Mouse (Mus musculus) midbrain, embryonic 13.5 days (tissue): Measurements from ENCODE around the gene Cd300ld5. TPM values are rescaled to one million over a fixed set of nuclear protein-coding genes. Genes with fewer than 3 reads are reported as not detected.
"Not testable (repeated sequence)": the region's sequence is repeated elsewhere in the genome, so short reads cannot be mapped to it uniquely, and the experiment has no call there.

Experiments
- ATAC-seq: fragments of 200-750 bp; cut with Nextera tagmentation; 2 replicates; pipeline ENCODE4 v1.8.0; 2017; ENCODE audit warnings: mild to moderate bottlenecking, moderate TSS enrichment, moderate library complexity
- H3K27ac ChIP-seq: fragments of 300-500 bp; sonication (generic); 2 replicates; pipeline ENCODE4 v1.5.1; 2015; ENCODE audit warnings: inconsistent platforms, mild to moderate bottlenecking, moderate library complexity
- H3K27me3 ChIP-seq: fragments of 300-500 bp; sonication (generic); 2 replicates; pipeline ENCODE4 v1.6.1; 2015; ENCODE audit warnings: mild to moderate bottlenecking, inconsistent platforms
- H3K36me3 ChIP-seq: fragments of 300-500 bp; sonication (generic); 2 replicates; pipeline ENCODE4 v1.6.1; 2015; ENCODE audit warnings: mild to moderate bottlenecking, inconsistent platforms
- H3K4me1 ChIP-seq: fragments of 300-500 bp; sonication (generic); replicated peaks from 2 replicates; pipeline ENCODE4 v1.6.1; 2015; ENCODE audit warnings: inconsistent platforms
- H3K4me2 ChIP-seq: fragments of 300-500 bp; sonication (generic); replicated peaks from 2 replicates; pipeline ENCODE4 v1.6.1; 2015; ENCODE audit warnings: moderate library complexity, mild to moderate bottlenecking, inconsistent platforms
- H3K4me3 ChIP-seq: fragments of 300-500 bp; sonication (generic); replicated peaks from 2 replicates; pipeline ENCODE4 v1.5.1; 2015; ENCODE audit warnings: mild to moderate bottlenecking, inconsistent platforms
- H3K9ac ChIP-seq: fragments of 300-500 bp; sonication (generic); replicated peaks from 2 replicates; pipeline ENCODE4 v1.6.1; 2015; ENCODE audit warnings: mild to moderate bottlenecking, inconsistent platforms
- H3K9me3 ChIP-seq: fragments of 300-500 bp; sonication (generic); 2 replicates; pipeline ENCODE4 v1.6.1; 2016; ENCODE audit warnings: mild to moderate bottlenecking, inconsistent platforms
- WGBS: fragments of 180-500 bp; shearing (Covaris S2); methylation state at CpG from one replicate; pipeline ENCODE4 v1.1.7; 2015; 5-methylcytosine and 5-hydroxymethylcytosine counted together
- polyA plus RNA-seq: library from polyadenylated mRNA; unstranded; fragments of >200 nt; fragmentation: Nextera tagmentation; extraction: Ambion mirVana; gene quantifications from 2 replicates; pipeline ENCODE4 v1.2.1, GENCODE M21; 2015

Cd300ld5 gene
- polyA plus RNA-seq, 1 experiment from 2014 or later = not detected

- ATAC-seq, H3K36me3 ChIP-seq: not testable (repeated sequence)
These were observed 10.7 kb downstream of the Cd300ld5 start, which contains the start of gene Cd300ld4 for GRCm38 (mm10) chr11:115026912-115027311. TSS of gene Cd300ld4 (minus strand) at chr11:115027012.

GRCm38 (mm10) chr11:115016093-115016492 lies 21.5 kb downstream of the Cd300ld5 start, which contains the start of gene Cd300ld2:
TSS of gene Cd300ld2 (minus strand) at chr11:115016193.
- H3K9ac ChIP-seq, H3K4me1 ChIP-seq, ATAC-seq, H3K36me3 ChIP-seq, H3K27me3 ChIP-seq, H3K9me3 ChIP-seq, H3K4me3 ChIP-seq, H3K4me2 ChIP-seq, H3K27ac ChIP-seq: not testable (repeated sequence)
- no CpG with 5 or more reads among the region's 7 CpGs for WGBS

More at GRCm38 (mm10) chr11:115026912-115027311, 10.7 kb downstream of the Cd300ld5 start, which contains the start of gene Cd300ld4:
- H3K4me3 ChIP-seq, H3K9me3 ChIP-seq, H3K4me2 ChIP-seq, H3K4me1 ChIP-seq, H3K27me3 ChIP-seq, H3K9ac ChIP-seq, H3K27ac ChIP-seq: not testable (repeated sequence)
- WGBS = no CpG with 5 or more reads among the region's 6 CpGs

GRCm38 (mm10) chr11:115004070-115004469 lies 33.5 kb downstream of the Cd300ld5 start:
- H3K27ac ChIP-seq = no peak overlapping the region
- H3K4me1 ChIP-seq = no peaks in the 10 kb centered on the region
- no peak for ATAC-seq
- no peaks in the 10 kb centered on the region for H3K9me3 ChIP-seq
- no peaks in the 10 kb centered on the region for H3K27me3 ChIP-seq
- 85% methylated on average over 5 of the region's 5 CpGs for WGBS
- no peak overlapping the region for H3K4me3 ChIP-seq
- no peaks in the 10 kb centered on the region for H3K36me3 ChIP-seq
- no peak overlapping the region for H3K4me2 ChIP-seq
- H3K9ac ChIP-seq = no peak overlapping the region

GRCm38 (mm10) chr11:115001474-115002040 lies 36.0 kb downstream of the Cd300ld5 start, which contains the start of gene Cd300c2:
TSS of gene Cd300c2 (minus strand) at chr11:115001880.
- H3K9me3 ChIP-seq = no peaks in the 10 kb centered on the region
- no peak within 1 kb of the TSS for H3K4me3 ChIP-seq
- no peak within 1 kb of the TSS for H3K4me2 ChIP-seq
- H3K27ac ChIP-seq = no peak within 1 kb of the TSS
- no peak within 1 kb of the TSS for H3K9ac ChIP-seq
- ATAC-seq = no peak
- 87% methylated on average over 7 of the region's 7 CpGs for WGBS
- no peaks in the 10 kb centered on the region for H3K36me3 ChIP-seq
- no peaks in the 10 kb centered on the region for H3K4me1 ChIP-seq
- H3K27me3 ChIP-seq = no peaks in the 10 kb centered on the region

- no peaks in the 10 kb centered on the region for H3K4me1 ChIP-seq
- H3K4me3 ChIP-seq = no peak within 1 kb of the TSS
- no peaks in the 10 kb centered on the region for H3K9me3 ChIP-seq
- 79% methylated on average over 4 of the region's 4 CpGs for WGBS
- no peak for ATAC-seq
- H3K36me3 ChIP-seq = no peaks in the 10 kb centered on the region
- H3K27ac ChIP-seq = no peak within 1 kb of the TSS
- H3K9ac ChIP-seq = no peak within 1 kb of the TSS
- H3K27me3 ChIP-seq = no peaks in the 10 kb centered on the region
- H3K4me2 ChIP-seq = no peak within 1 kb of the TSS
These were observed 47.8 kb downstream of the Cd300ld5 start, which contains the start of gene Cd300ld for GRCm38 (mm10) chr11:114989793-114990192. TSS of gene Cd300ld (minus strand) at chr11:114989922.

GRCm38 (mm10) chr11:114981866-114982265 lies 55.7 kb downstream of the Cd300ld5 start:
- 79% methylated on average over 4 of the region's 4 CpGs for WGBS
- H3K27ac ChIP-seq = no peak overlapping the region
- no peaks in the 10 kb centered on the region for H3K27me3 ChIP-seq
- H3K4me3 ChIP-seq = no peak overlapping the region
- H3K4me1 ChIP-seq = no peaks in the 10 kb centered on the region
- no peak for ATAC-seq
- no peaks in the 10 kb centered on the region for H3K36me3 ChIP-seq
- no peak overlapping the region for H3K9ac ChIP-seq
- no peak overlapping the region for H3K4me2 ChIP-seq
- H3K9me3 ChIP-seq = peaks cover 27% of the 10 kb centered on the region

Other genes starting within 250 kb of the Cd300ld5 start
- gene Btbd17, start 241.8 kb downstream of the Cd300ld5 start, polyA plus RNA-seq = 30.1 and 33.6 TPM in 2 replicates
- gene Gpr142, start 238.8 kb downstream of the Cd300ld5 start, polyA plus RNA-seq = not detected in 2 replicates
- gene Gprc5c, start 186.6 kb downstream of the Cd300ld5 start, polyA plus RNA-seq = 5.9 and 7.1 TPM in 2 replicates
- gene Cd300a, start 147.7 kb downstream of the Cd300ld5 start, polyA plus RNA-seq = 0.55 and 0.67 TPM in 2 replicates
- 0.05 TPM in 1 of 2 replicates, not detected in the other for gene Cd300lb, start 103.4 kb downstream of the Cd300ld5 start, polyA plus RNA-seq
- gene Cd300c, start 68.6 kb downstream of the Cd300ld5 start, polyA plus RNA-seq = not detected in 2 replicates
- not detected in 2 replicates for gene Cd300ld, start 47.8 kb downstream of the Cd300ld5 start, polyA plus RNA-seq
- 0.81 and 0.82 TPM in 2 replicates for gene Cd300c2, start 35.9 kb downstream of the Cd300ld5 start, polyA plus RNA-seq
- not detected in 2 replicates for gene Cd300ld2, start 21.6 kb downstream of the Cd300ld5 start, polyA plus RNA-seq
- not detected in 2 replicates for gene Cd300ld4, start 10.8 kb downstream of the Cd300ld5 start, polyA plus RNA-seq
- gene Cd300ld3, start 10.6 kb upstream of the Cd300ld5 start, polyA plus RNA-seq = not detected in 2 replicates
- not detected in 2 replicates for gene Cd300e, start 24.4 kb upstream of the Cd300ld5 start, polyA plus RNA-seq
- 0.63 and 1.3 TPM in 2 replicates for gene Rab37, start 53.7 kb upstream of the Cd300ld5 start, polyA plus RNA-seq
- 0.28 TPM in 1 of 2 replicates, not detected in the other for gene Cd300lf, start 96.2 kb upstream of the Cd300ld5 start, polyA plus RNA-seq
- 30.4 and 34.3 TPM in 2 replicates for gene Slc9a3r1, start 125.6 kb upstream of the Cd300ld5 start, polyA plus RNA-seq
- 10.3 and 10.7 TPM in 2 replicates for gene Tmem104, start 149.7 kb upstream of the Cd300ld5 start, polyA plus RNA-seq
- 20.9 and 23.7 TPM in 2 replicates for gene Nat9, start 150.1 kb upstream of the Cd300ld5 start, polyA plus RNA-seq
- 0.06 and 0.12 TPM in 2 replicates for gene Grin2c, start 229.5 kb upstream of the Cd300ld5 start, polyA plus RNA-seq
- gene Fdxr, start 239.3 kb upstream of the Cd300ld5 start, polyA plus RNA-seq = 19.3 and 24.1 TPM in 2 replicates